Mouse (Mus musculus) olfactory bulb, adult 2 months (tissue): ENCODE measurements around the gene Bicdl1. TPM values are rescaled to one million over a fixed set of nuclear protein-coding genes. Genes with fewer than 3 reads are reported as not detected.

Source experiments
- H3K27ac ChIP-seq: fragments of 200-500 bp; 2 replicates; pipeline ENCODE4 v1.5.1; 2012; ENCODE audit warnings: low read depth, low read length; ENCODE audit not compliant: insufficient read depth
- H3K4me1 ChIP-seq: fragments of 200-500 bp; 2 replicates; pipeline ENCODE4 v1.6.1; 2012; ENCODE audit warnings: low read length; ENCODE audit not compliant: control insufficient read depth, insufficient read depth
- H3K4me3 ChIP-seq: fragments of 200-500 bp; 2 replicates; pipeline ENCODE4 v1.5.1; 2012; ENCODE audit warnings: mild to moderate bottlenecking, low read depth, low read length, moderate library complexity; ENCODE audit not compliant: insufficient read depth
- CTCF ChIP-seq: fragments of 200-500 bp; IDR thresholded peaks from 2 replicates; pipeline ENCODE4 v1.5.1; 2012; ENCODE audit warnings: low read depth, mild to moderate bottlenecking, low read length, moderate library complexity; ENCODE audit not compliant: insufficient read depth
- POLR2A ChIP-seq: fragments of 200-500 bp; IDR thresholded peaks from 2 replicates; pipeline ENCODE4 v1.6.1; 2012; ENCODE audit warnings: mild to moderate bottlenecking, low read depth, low read length, moderate library complexity; ENCODE audit not compliant: insufficient read depth
- WGBS: fragments of 180-500 bp; shearing (Covaris S2); methylation state at CpG from one replicate; pipeline ENCODE4 v1.1.7; 2018; 5-methylcytosine and 5-hydroxymethylcytosine counted together
- polyA plus RNA-seq: library from polyadenylated mRNA; stranded (reverse); fragments of >200 nt; gene quantifications from 2 replicates; pipeline ENCODE4 v1.2.4, GENCODE M21; 2012; ENCODE audit warnings: low replicate concordance; ENCODE audit not compliant: missing spikeins, insufficient read depth, insufficient read length

The Bicdl1 gene
- polyA plus RNA-seq, 1 experiment, result not detected

DNA sequence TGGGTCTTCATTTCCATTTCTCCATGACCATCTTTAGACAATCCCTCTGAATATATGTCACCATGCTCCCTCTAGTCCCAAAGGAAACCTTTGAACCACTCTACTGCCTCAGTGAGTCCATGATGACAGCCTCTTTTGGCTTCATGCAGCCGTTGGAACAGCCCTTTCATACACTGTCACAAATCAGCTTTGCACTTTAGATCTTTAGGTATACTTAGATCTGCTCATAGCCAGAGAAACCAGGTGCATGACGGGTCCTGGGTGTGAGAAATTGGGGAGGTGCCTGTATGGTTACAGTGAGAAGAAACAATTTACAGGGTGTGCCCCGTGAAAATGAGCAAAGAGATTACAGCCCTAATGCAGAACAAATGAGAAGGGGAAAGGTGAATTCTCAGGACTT is 14.3 kb downstream of the Bicdl1 start:
- TF ChIP-seq CTCF, result no peak
- TF ChIP-seq POLR2A, result no peak
- 93% methylated on average over 3 of the region's 3 CpGs for WGBS
- Histone ChIP-seq H3K4me1 (peaks cover 11% of the 10 kb centered on the region), H3K4me3 (no peak overlapping the region), H3K27ac (no peak overlapping the region)

- TF ChIP-seq CTCF (no peak), POLR2A (no peak)
- H3K4me1 ChIP-seq, result peaks cover 11% of the 10 kb centered on the region
- WGBS, result 83% methylated on average over 6 of the region's 6 CpGs
- no peak overlapping the region for H3K27ac ChIP-seq
- no peak overlapping the region for H3K4me3 ChIP-seq
Measured at GRCm38 (mm10) chr5:115716426-115716825, 15.0 kb downstream of the Bicdl1 start.

- TF ChIP-seq CTCF (no peak), POLR2A (no peak)
- 80% methylated on average over 7 of the region's 7 CpGs for WGBS
- Histone ChIP-seq H3K4me1 (peaks cover 11% of the 10 kb centered on the region), H3K4me3 (no peak overlapping the region), H3K27ac (no peak overlapping the region)
Measured at GRCm38 (mm10) chr5:115714761-115715160, 16.7 kb downstream of the Bicdl1 start.

DNA sequence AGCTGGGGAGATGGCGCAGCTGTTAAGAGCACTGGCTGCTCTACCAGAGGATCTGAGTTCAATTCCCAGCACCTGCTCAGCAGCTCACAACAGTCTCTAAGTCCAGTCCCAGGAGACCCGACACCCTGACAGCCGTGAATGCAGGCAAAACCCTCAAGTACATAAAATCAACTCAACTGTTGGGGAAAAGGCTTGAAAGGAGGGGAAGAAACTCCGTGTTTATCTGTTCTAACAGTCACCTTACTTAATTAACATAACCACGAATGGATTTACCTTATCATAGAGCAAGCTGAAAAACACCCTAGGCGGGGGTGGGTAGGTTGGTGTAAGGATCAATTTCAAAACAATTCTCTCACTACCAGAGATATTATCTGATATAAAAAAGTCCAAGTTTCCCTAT is 18.9 kb downstream of the Bicdl1 start:
- Histone ChIP-seq H3K4me1 (peaks cover 11% of the 10 kb centered on the region), H3K27ac (no peak overlapping the region), H3K4me3 (no peak overlapping the region)
- TF ChIP-seq POLR2A (no peak), CTCF (no peak)
- WGBS, result 84% methylated on average over 6 of the region's 6 CpGs

DNA sequence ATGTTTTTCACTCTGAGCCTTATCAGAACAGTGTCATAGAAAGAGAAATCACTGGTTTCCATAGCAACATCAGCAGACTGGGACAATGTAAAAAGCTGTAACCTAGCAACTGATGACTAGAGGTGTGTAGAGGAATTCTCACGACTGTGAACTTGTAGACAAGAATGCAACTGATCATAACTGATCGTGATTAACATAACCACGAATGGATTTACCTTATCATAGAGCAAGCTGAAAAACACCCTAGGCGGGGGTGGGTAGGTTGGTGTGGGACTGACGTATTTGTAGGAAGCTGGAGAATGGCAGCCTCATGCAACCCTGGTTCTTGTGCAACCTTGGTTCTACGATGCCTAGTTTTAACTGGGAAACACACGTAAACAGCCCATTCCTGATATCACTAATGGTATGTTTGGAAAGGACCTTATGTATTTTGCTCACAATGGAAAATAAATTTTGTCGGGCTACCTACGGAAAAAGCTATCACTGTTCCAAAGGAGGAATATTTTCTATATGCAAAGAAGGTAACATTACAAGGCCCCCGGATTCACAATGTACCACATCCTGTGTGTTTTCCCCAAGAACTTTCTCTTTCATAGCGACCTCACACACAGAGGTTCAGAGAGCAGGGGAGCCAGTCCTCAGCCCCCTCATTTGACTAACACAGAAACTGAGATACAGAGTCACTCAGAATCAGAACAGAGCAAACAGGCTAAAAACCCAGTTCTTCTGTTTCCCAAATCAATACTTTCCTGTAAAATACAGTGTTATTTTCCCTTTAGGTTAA is 19.6 kb downstream of the Bicdl1 start:
- no peak overlapping the region for H3K4me3 ChIP-seq
- 77% methylated on average over 11 of the region's 11 CpGs for WGBS
- TF ChIP-seq CTCF (no peak), POLR2A (no peak)
- no peak overlapping the region for H3K27ac ChIP-seq
- H3K4me1 ChIP-seq, result peaks cover 11% of the 10 kb centered on the region

DNA sequence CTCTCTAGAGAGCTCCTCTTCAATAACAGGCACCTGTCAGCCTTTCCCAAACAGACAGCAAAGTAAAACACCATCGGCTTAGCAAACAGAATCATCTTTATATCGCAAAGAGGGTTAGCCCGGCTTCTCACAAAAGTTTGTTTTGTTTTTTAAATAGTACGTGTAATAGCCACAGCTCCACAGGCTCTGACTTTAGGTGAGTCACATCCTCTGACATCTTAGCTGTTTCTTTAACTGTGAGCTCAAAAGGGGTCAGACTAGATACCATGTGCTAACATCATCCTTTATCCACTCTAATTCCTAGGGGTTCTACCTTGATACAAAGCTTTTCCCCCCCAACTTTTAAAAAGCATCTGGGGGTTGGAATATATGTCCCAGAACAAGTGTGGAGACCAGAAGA is 21.2 kb downstream of the Bicdl1 start:
- Histone ChIP-seq H3K4me3 (no peak overlapping the region), H3K4me1 (peaks cover 7% of the 10 kb centered on the region), H3K27ac (no peak overlapping the region)
- no peak for TF ChIP-seq CTCF
- WGBS, result 73% methylated on average over 4 of the region's 4 CpGs

GRCm38 (mm10) chr5:115708930-115709329 is 22.5 kb downstream of the Bicdl1 start:
- Histone ChIP-seq H3K27ac (no peak overlapping the region), H3K4me1 (0 out of 2 replicates have a peak, but pooled peaks cover 2% of the 10 kb centered on the region), H3K4me3 (no peak overlapping the region)
- no peak for TF ChIP-seq CTCF
- TF ChIP-seq POLR2A, result no peak
- WGBS, result 67% methylated on average over 3 of the region's 3 CpGs

DNA sequence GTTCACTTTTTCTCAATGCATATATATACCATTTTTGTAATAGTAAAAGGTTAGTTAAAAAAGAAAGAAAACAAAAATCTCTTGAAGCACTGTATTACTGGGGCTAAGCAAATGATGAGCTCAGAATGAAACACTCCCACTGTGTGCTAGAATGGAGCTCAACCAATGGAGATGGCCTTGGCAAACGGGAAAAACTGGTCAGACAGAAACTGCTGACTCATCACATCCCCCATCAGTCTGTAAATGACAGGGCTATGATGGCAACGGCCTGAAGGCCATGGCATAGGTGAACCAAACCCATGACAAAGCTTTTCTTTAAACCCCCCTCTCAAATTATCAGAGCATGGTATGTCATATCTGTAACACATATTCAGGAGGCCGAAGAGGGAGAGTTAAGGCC is 29.4 kb downstream of the Bicdl1 start:
- WGBS, result 79% methylated on average over 3 of the region's 3 CpGs
- peaks cover 6% of the 10 kb centered on the region for H3K4me1 ChIP-seq
- no peak overlapping the region for H3K27ac ChIP-seq
- H3K4me3 ChIP-seq, result no peak overlapping the region
- TF ChIP-seq CTCF, result no peak
- no peak for TF ChIP-seq POLR2A

- TF ChIP-seq CTCF, result no peak
- TF ChIP-seq POLR2A, result no peak
- no peak overlapping the region for H3K4me3 ChIP-seq
- 75% methylated on average over 4 of the region's 4 CpGs for WGBS
- peaks cover 6% of the 10 kb centered on the region for H3K4me1 ChIP-seq
- H3K27ac ChIP-seq, result no peak overlapping the region
Measured at GRCm38 (mm10) chr5:115701215-115701614, 30.2 kb downstream of the Bicdl1 start.
